Mouse (Mus musculus) CD4-positive naive resting alpha-beta T cell, adult 57 days (primary cell): ENCODE data around the gene Emc7. TPM values are rescaled to one million over a fixed set of nuclear protein-coding genes. Genes with fewer than 3 reads are reported as not detected.

Experiments used
- total RNA-seq: library from RNA; stranded (reverse); gene quantifications from one replicate; pipeline ENCODE4 v1.2.4, GENCODE M21; 2023

Gene Emc7
- 10.8 TPM for total RNA-seq

DNA sequence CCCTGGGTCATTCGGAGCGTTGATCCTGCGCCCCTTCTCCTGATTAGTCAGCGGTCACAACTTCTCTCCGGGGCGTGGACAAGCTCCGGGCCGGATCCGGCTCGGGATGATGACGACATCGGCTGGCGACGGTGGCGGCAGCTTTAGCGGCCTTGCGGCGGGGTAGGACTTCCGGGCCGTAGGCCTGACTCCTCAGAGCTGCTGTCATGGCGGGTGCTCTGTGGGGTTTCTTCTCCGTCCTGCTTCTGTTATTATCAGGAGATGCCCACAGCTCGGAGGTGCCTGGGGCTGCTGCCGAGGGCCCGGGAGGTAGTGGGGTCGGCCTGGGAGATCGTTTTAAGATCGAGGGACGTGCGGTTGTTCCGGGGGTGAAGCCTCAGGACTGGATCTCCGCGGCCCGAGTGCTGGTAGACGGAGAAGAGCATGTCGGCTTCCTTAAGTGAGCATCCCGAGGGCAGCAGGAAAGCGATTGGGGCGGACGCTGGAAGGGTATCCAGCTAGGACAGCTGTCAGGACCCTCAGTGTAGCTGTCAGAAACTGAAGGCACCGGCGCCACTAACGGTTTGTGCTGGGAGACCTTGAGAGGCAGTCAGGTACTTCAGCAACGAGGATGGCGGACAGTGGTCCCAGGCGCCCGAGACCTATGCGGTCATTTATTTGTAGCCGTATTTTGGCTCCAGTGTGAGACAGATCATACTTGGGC, at the start of gene Emc7:
Gene Emc7 (plus strand): TSS at position 136 of the 703 bp plus-strand sequence.

DNA sequence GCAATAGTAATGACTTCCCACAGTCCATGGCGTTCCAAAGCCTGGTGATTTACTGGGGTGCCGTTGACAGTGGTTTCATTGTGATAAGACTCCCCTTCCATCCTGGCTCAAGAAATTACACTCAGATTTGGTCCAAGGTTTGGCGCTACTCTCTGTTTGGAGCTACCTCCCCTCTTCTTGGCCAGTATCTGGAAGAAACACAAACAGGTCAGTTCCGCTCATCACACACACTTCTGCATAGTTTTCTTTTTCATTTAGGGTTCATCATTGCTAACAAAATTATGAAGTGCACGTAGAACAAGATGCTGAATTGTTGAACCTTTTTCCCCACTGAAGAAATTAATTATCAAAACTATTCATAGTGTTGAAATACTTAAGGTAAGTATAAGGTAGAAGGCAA, 25.9 kb downstream of the Emc7 start, which contains the start of gene Chrm5:
Gene Chrm5 (minus strand): TSS at position 101 of the 400 bp plus-strand sequence.

DNA sequence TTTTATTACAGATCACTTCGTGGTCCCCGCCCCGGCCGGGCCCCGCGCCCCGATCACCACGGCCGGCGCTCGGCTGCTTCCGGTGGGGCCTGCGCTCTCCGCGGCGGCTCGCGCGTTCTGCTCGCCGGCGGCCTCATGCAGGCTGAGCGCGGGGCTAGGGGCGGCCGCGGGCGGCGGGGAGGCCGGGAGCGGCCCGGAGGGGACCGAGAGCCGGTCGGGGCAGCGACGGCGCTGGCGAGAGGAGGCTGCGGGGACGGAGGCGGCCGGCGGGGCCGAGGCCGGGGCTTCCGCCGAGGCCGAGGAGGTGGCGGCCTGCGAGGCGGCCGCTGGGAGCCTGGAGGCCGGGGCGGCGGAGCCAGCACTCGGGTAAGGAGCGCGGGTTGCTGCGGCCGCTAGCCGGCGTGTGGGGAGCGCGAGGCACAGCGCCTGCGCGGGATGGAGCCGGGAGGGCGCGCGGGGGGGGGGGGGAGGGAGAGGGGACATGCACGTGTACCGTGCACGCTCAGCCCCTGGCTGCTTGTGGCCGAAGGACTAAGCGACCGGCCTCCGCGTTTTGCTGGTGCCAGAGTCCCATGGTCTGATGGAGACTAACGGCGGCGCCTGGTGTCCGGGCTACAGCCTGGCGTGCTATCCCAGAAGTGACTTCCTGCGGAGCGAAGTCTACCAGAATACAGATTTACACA, 38.2 kb downstream of the Emc7 start, which contains the start of gene Aven:
Gene Aven (plus strand): TSS at position 109 of the 683 bp plus-strand sequence.

Other genes starting within 250 kb of the Emc7 start
- 58.1 TPM for gene Lpcat4, start 215.5 kb upstream of the Emc7 start, total RNA-seq
- gene Nutm1, start 195.7 kb upstream of the Emc7 start, total RNA-seq, result not detected
- 74.2 TPM for gene Nop10, start 193.1 kb upstream of the Emc7 start, total RNA-seq
- gene Slc12a6, start 189.2 kb upstream of the Emc7 start, total RNA-seq, result 119 TPM
- not detected for gene Gm21985, start 188.7 kb upstream of the Emc7 start, total RNA-seq
- 27.7 TPM for gene Emc4, start 87.0 kb upstream of the Emc7 start, total RNA-seq
- gene Katnbl1, start 75.8 kb upstream of the Emc7 start, total RNA-seq, result 12.6 TPM
- not detected for gene Chrm5, start 25.8 kb downstream of the Emc7 start, total RNA-seq
- gene Aven, start 38.0 kb downstream of the Emc7 start, total RNA-seq, result 80.4 TPM